Mouse (Mus musculus): ENCODE results near the gene 2210016F16Rik.

GRCm38 (mm10) chr13:58334116-58334515 lies 50.9 kb downstream of the 2210016F16Rik start:
- TF ChIP-seq CTCF (conservative IDR thresholded peaks at IDR 0.05; ENCODE audit: low read length) (no peak), POU5F1 (IDR thresholded peaks at IDR 0.05; ENCODE audit: borderline replicate concordance, low read length) (no peak)

Measured in E14TG2a.4 (cell line).